In genomic region chr10:77082921-77083320, GRCm38 (mm10) we compare ENCODE assay signal across 14 mouse cellular contexts. TPM values are rescaled to one million over a fixed set of nuclear protein-coding genes. Genes with fewer than 3 reads are reported as not detected.
DNase-seq lines count a peak whose midpoint lies in the region; ATAC-seq lines count a peak whose summit lies in the region.
"Had no signal": no experiment of that assay in that cellular context is flagged by ENCODE, and none has a peak within 500 bp of the region (broad histone marks: within the 10 kb centered on the region; RNA-seq: fewer than 3 reads in every experiment).

No protein-coding gene starts in this region.

- peaks cover 43% of the 10 kb centered on the region for H3K36me3 ChIP-seq in kidney, embryonic 14.5 days (ENCODE audit: control insufficient read depth, insufficient read depth, low read length)
- H3K36me3 ChIP-seq in midbrain, embryonic 12.5 days, result peaks cover 15% of the 10 kb centered on the region
- H3K36me3 ChIP-seq in midbrain, embryonic 11.5 days (ENCODE audit: control insufficient read depth, insufficient read depth, low read length), result no peaks in the 10 kb centered on the region; the same call in 1 of the 2 replicates
- H3K36me3 ChIP-seq: limb, embryonic 13.5 days had no signal

- H3K9ac ChIP-seq in kidney, embryonic 14.5 days (ENCODE audit: low read depth, low read length), result no peak overlapping the region
- H3K9ac ChIP-seq in midbrain, embryonic 12.5 days (replicated peaks), result no peak overlapping the region
- no peak overlapping the region for H3K9ac ChIP-seq in midbrain, embryonic 11.5 days (ENCODE audit: low read length)
- H3K9ac ChIP-seq: embryonic facial prominence, embryonic 12.5 days; heart, embryonic 15.5 days; limb, embryonic 13.5 days; liver, embryonic 13.5 days; neural tube, embryonic 12.5 days had no signal

- no peak overlapping the region for H3K4me3 ChIP-seq in kidney, embryonic 14.5 days (ENCODE audit: low read length)
- H3K4me3 ChIP-seq in midbrain, embryonic 12.5 days, result no peak overlapping the region
- H3K4me3 ChIP-seq in midbrain, embryonic 11.5 days (ENCODE audit: low read depth, low read length), result no peak overlapping the region
- H3K4me3 ChIP-seq: embryonic facial prominence, embryonic 12.5 days; heart, embryonic 15.5 days; limb, embryonic 13.5 days; liver, embryonic 13.5 days; midbrain, embryonic 10.5 days; neural tube, embryonic 12.5 days had no signal

- H3K4me2 ChIP-seq in kidney, embryonic 14.5 days (replicated peaks; ENCODE audit: low read depth, low read length), result no peak overlapping the region
- no peak overlapping the region for H3K4me2 ChIP-seq in midbrain, embryonic 12.5 days (replicated peaks)
- no peak overlapping the region for H3K4me2 ChIP-seq in midbrain, embryonic 11.5 days
- H3K4me2 ChIP-seq: embryonic facial prominence, embryonic 12.5 days; heart, embryonic 15.5 days; limb, embryonic 13.5 days; liver, embryonic 13.5 days; neural tube, embryonic 12.5 days had no signal

- peak overlapping the region; percentile 24; the same call in 1 of the 2 replicates for H3K27ac ChIP-seq in kidney, embryonic 14.5 days (ENCODE audit: low read depth, low read length)
- H3K27ac ChIP-seq in midbrain, embryonic 12.5 days (replicated peaks), result 0 out of 2 replicates have a peak overlapping the region, but pooled peaks have one; percentile 35
- no peak overlapping the region for H3K27ac ChIP-seq in midbrain, embryonic 11.5 days (ENCODE audit: low read depth, low read length)
- H3K27ac ChIP-seq: embryonic facial prominence, embryonic 12.5 days; heart, embryonic 15.5 days; limb, embryonic 13.5 days; liver, embryonic 13.5 days; midbrain, embryonic 10.5 days; neural tube, embryonic 12.5 days had no signal

- no peak for ATAC-seq in cerebellum, adult (ENCODE audit: insufficient number of reproducible peaks, low FRiP score, low TSS enrichment)
- no peak for ATAC-seq in kidney, embryonic 14.5 days (ENCODE audit: low FRiP score, low TSS enrichment)
- no peak for ATAC-seq in midbrain, embryonic 12.5 days (ENCODE audit: low FRiP score, low read depth)
- ATAC-seq in midbrain, embryonic 11.5 days (ENCODE audit: low FRiP score), result no peak
- ATAC-seq: inflammation-experienced regulatory T-cells, adult 6 months had no signal

- DNase-seq in cerebellum, postnatal 10 days, result peak; percentile 56 to 60
- DNase-seq in kidney, postnatal 25 days, result no peak
- no peak for DNase-seq in midbrain, embryonic 11.5 days (ENCODE audit: low spot score, missing footprints)
- no peak for DNase-seq in thymus, postnatal 36 days

- H3K4me1 ChIP-seq in kidney, embryonic 14.5 days (ENCODE audit: control insufficient read depth, insufficient read depth, low read length), result 0 out of 2 replicates have a peak, but pooled peaks cover 7% of the 10 kb centered on the region
- no peaks in the 10 kb centered on the region for H3K4me1 ChIP-seq in midbrain, embryonic 12.5 days
- H3K4me1 ChIP-seq in midbrain, embryonic 11.5 days (ENCODE audit: control insufficient read depth, insufficient read depth, low read length), result no peaks in the 10 kb centered on the region
- H3K4me1 ChIP-seq: embryonic facial prominence, embryonic 12.5 days; limb, embryonic 13.5 days; midbrain, embryonic 10.5 days; neural tube, embryonic 12.5 days had no signal

- H3K27me3 ChIP-seq in kidney, embryonic 14.5 days (ENCODE audit: control insufficient read depth, insufficient read depth, low read length), result no peaks in the 10 kb centered on the region
- no peaks in the 10 kb centered on the region for H3K27me3 ChIP-seq in midbrain, embryonic 12.5 days
- H3K27me3 ChIP-seq in midbrain, embryonic 11.5 days (ENCODE audit: control insufficient read depth, insufficient read depth, low read length), result no peaks in the 10 kb centered on the region
- H3K27me3 ChIP-seq: embryonic facial prominence, embryonic 12.5 days; heart, embryonic 15.5 days; limb, embryonic 13.5 days; liver, embryonic 13.5 days; neural tube, embryonic 12.5 days had no signal

- WGBS in kidney, embryonic 14.5 days, result 70% methylated on average over 5 of the region's 5 CpGs
- 76% methylated on average over 5 of the region's 5 CpGs for WGBS in midbrain, embryonic 12.5 days
- 78% methylated on average over 5 of the region's 5 CpGs for WGBS in midbrain, embryonic 11.5 days

- no peaks in the 10 kb centered on the region for H3K9me3 ChIP-seq in kidney, embryonic 14.5 days (ENCODE audit: control insufficient read depth, low read length)
- no peaks in the 10 kb centered on the region for H3K9me3 ChIP-seq in midbrain, embryonic 12.5 days
- H3K9me3 ChIP-seq in midbrain, embryonic 11.5 days (ENCODE audit: control insufficient read depth, low read length), result no peaks in the 10 kb centered on the region
- H3K9me3 ChIP-seq: embryonic facial prominence, embryonic 12.5 days; heart, embryonic 15.5 days; limb, embryonic 13.5 days; liver, embryonic 13.5 days; midbrain, embryonic 10.5 days; neural tube, embryonic 12.5 days had no signal

RNA-seq across cellular contexts. Expression of gene Slc19a1, which starts 50.9 kb away (rescaled TPM):
- polyA plus RNA-seq in kidney, embryonic 14.5 days (2014; fragmentation: Nextera tagmentation; extraction: Ambion mirVana), result 34.1 and 40.9 TPM in 2 replicates
- polyA plus RNA-seq in midbrain, embryonic 12.5 days (2016; fragmentation: Nextera tagmentation; extraction: Ambion mirVana), result 32.7 and 33.6 TPM in 2 replicates
- 27.5 and 29.5 TPM in 2 replicates for polyA plus RNA-seq in midbrain, embryonic 11.5 days (2014; fragmentation: Nextera tagmentation; extraction: Ambion mirVana)

Comparison
In these comparisons a context has a peak if more than half of its experiments do, and no peak if none do; other contexts are left out.
1. DNase-seq: peak in cerebellum, postnatal 10 days (2 of 2); none in kidney, postnatal 25 days (0 of 2), midbrain, embryonic 11.5 days (single experiment) and thymus, postnatal 36 days (0 of 2).